Mouse (Mus musculus): ENCODE results near the gene Gan. TPM values are rescaled to one million over a fixed set of nuclear protein-coding genes. Genes with fewer than 3 reads are reported as not detected.

The Gan gene
- polyA plus RNA-seq, 1 experiment: not detected

- 68% methylated on average over 6 of the region's 6 CpGs for WGBS
- no peak overlapping the region for H3K27ac ChIP-seq (ENCODE audit: insufficient read depth, low read depth, low read length)
- no peak for TF ChIP-seq POLR2A (IDR thresholded peaks at IDR 0.05; ENCODE audit: insufficient read depth, low read depth, low read length)
- no peak for TF ChIP-seq CTCF (IDR thresholded peaks at IDR 0.05; ENCODE audit: insufficient read depth, low read depth, low read length)
- peaks cover 11% of the 10 kb centered on the region for H3K4me1 ChIP-seq (ENCODE audit: control insufficient read depth, insufficient read depth, low read length)
- H3K4me3 ChIP-seq (ENCODE audit: insufficient read depth, low read depth, low read length): no peak overlapping the region
These were observed 20.7 kb downstream of the Gan start for GRCm38 (mm10) chr8:117178676-117179075.

DNA sequence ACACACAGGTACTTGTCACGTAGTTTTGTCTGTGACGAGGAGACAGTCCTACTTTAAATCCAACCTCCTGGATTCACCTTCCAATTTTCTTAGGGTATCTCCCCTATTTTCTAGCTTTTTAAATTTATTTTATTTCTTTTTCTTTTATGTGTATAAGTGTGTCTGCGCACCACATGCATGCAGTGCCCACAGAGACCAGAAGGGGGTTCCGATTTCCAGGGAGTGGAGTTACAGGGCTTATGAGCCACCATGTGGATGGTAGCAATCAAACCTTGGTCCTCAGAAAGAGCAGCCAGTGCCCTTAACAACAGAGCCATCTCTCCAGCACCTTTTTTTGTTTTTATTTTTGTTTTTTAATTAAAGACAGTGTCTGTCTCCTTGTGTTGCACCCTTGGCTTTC, 24.8 kb downstream of the Gan start:
- no peak overlapping the region for H3K27ac ChIP-seq (ENCODE audit: insufficient read depth, low read depth, low read length)
- 98% methylated on average over 4 of the region's 4 CpGs for WGBS
- peaks cover 8% of the 10 kb centered on the region for H3K4me1 ChIP-seq (ENCODE audit: control insufficient read depth, insufficient read depth, low read length)
- no peak overlapping the region for H3K4me3 ChIP-seq (ENCODE audit: insufficient read depth, low read depth, low read length)
- TF ChIP-seq POLR2A (IDR thresholded peaks at IDR 0.05; ENCODE audit: insufficient read depth, low read depth, low read length) (no peak), CTCF (IDR thresholded peaks at IDR 0.05; ENCODE audit: insufficient read depth, low read depth, low read length) (no peak)

- no peak overlapping the region for H3K27ac ChIP-seq (ENCODE audit: insufficient read depth, low read depth, low read length)
- peaks cover 5% of the 10 kb centered on the region; the same call in 1 of the 2 replicates for H3K4me1 ChIP-seq (ENCODE audit: control insufficient read depth, insufficient read depth, low read length)
- WGBS: 96% methylated on average over 8 of the region's 8 CpGs
- H3K4me3 ChIP-seq (ENCODE audit: insufficient read depth, low read depth, low read length): no peak overlapping the region
- TF ChIP-seq CTCF (IDR thresholded peaks at IDR 0.05; ENCODE audit: insufficient read depth, low read depth, low read length) (no peak), POLR2A (IDR thresholded peaks at IDR 0.05; ENCODE audit: insufficient read depth, low read depth, low read length) (no peak)
These were observed 25.9 kb downstream of the Gan start for GRCm38 (mm10) chr8:117183664-117184377.

GRCm38 (mm10) chr8:117194355-117194754, 36.4 kb downstream of the Gan start:
- Histone ChIP-seq H3K4me1 (ENCODE audit: control insufficient read depth, insufficient read depth, low read length) (peaks cover 5% of the 10 kb centered on the region), H3K27ac (ENCODE audit: insufficient read depth, low read depth, low read length) (no peak overlapping the region), H3K4me3 (ENCODE audit: insufficient read depth, low read depth, low read length) (no peak overlapping the region)
- 51% methylated on average over 4 of the region's 4 CpGs for WGBS
- TF ChIP-seq CTCF (IDR thresholded peaks at IDR 0.05; ENCODE audit: insufficient read depth, low read depth, low read length): no peak
- no peak for TF ChIP-seq POLR2A (IDR thresholded peaks at IDR 0.05; ENCODE audit: insufficient read depth, low read depth, low read length)

DNA sequence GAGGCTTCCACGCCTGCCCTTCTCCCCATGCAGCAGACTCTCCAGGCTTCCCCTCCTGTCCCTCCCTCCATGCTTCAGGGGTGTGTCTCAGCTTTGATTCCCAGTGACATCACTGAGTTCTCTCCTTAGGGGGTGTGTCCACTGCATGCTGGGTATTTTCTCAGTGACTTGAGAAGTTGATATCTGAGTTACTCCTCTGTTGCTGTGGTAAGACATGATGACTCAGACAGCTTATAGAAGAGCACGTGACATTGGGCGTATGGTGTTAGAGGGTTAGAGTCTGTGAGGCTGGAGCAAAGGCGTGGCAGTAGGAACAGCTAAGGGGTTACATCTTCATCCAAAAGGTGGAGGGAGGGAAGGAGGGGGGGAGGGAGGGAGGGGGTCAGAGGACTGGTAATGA, 38.7 kb downstream of the Gan start:
- TF ChIP-seq CTCF (IDR thresholded peaks at IDR 0.05; ENCODE audit: insufficient read depth, low read depth, low read length) (no peak), POLR2A (IDR thresholded peaks at IDR 0.05; ENCODE audit: insufficient read depth, low read depth, low read length) (no peak)
- Histone ChIP-seq H3K4me1 (ENCODE audit: control insufficient read depth, insufficient read depth, low read length) (peaks cover 5% of the 10 kb centered on the region), H3K27ac (ENCODE audit: insufficient read depth, low read depth, low read length) (no peak overlapping the region), H3K4me3 (ENCODE audit: insufficient read depth, low read depth, low read length) (no peak overlapping the region)
- WGBS: 91% methylated on average over 4 of the region's 4 CpGs

DNA sequence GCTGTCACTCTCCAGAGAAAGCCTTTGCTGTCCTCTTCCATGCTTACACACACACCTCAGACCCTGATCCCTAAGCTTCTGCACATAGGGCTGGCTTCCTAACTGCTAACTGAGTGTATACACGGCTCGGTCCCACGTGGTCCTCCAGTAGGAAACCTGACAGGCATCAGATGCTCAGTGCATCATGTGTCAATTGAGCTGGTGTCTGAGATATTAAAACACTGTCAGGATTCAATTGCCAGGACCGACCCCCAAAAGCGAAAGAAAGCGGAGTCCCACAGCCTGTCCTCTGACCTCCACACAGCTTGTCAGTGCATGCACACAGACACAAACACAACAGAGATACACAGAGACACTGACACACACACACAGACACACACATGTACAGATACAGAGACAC, 39.6 kb downstream of the Gan start:
- Histone ChIP-seq H3K4me1 (ENCODE audit: control insufficient read depth, insufficient read depth, low read length) (peaks cover 5% of the 10 kb centered on the region), H3K4me3 (ENCODE audit: insufficient read depth, low read depth, low read length) (no peak overlapping the region), H3K27ac (ENCODE audit: insufficient read depth, low read depth, low read length) (no peak overlapping the region)
- 95% methylated on average over 6 of the region's 6 CpGs for WGBS
- no peak for TF ChIP-seq POLR2A (IDR thresholded peaks at IDR 0.05; ENCODE audit: insufficient read depth, low read depth, low read length)
- no peak for TF ChIP-seq CTCF (IDR thresholded peaks at IDR 0.05; ENCODE audit: insufficient read depth, low read depth, low read length)

GRCm38 (mm10) chr8:117198141-117198935, 40.4 kb downstream of the Gan start:
- no peak overlapping the region for H3K4me3 ChIP-seq (ENCODE audit: insufficient read depth, low read depth, low read length)
- TF ChIP-seq POLR2A (IDR thresholded peaks at IDR 0.05; ENCODE audit: insufficient read depth, low read depth, low read length) (no peak), CTCF (IDR thresholded peaks at IDR 0.05; ENCODE audit: insufficient read depth, low read depth, low read length) (no peak)
- WGBS: 32% methylated on average over 20 of the region's 20 CpGs
- H3K4me1 ChIP-seq (ENCODE audit: control insufficient read depth, insufficient read depth, low read length): peaks cover 5% of the 10 kb centered on the region
- no peak overlapping the region for H3K27ac ChIP-seq (ENCODE audit: insufficient read depth, low read depth, low read length)

GRCm38 (mm10) chr8:117199658-117200057, 41.7 kb downstream of the Gan start:
- TF ChIP-seq POLR2A (IDR thresholded peaks at IDR 0.05; ENCODE audit: insufficient read depth, low read depth, low read length) (no peak), CTCF (IDR thresholded peaks at IDR 0.05; ENCODE audit: insufficient read depth, low read depth, low read length) (no peak)
- 82% methylated on average over 6 of the region's 6 CpGs for WGBS
- no peak overlapping the region for H3K27ac ChIP-seq (ENCODE audit: insufficient read depth, low read depth, low read length)

GRCm38 (mm10) chr8:117200346-117200745, 42.4 kb downstream of the Gan start:
- H3K27ac ChIP-seq (ENCODE audit: insufficient read depth, low read depth, low read length): no peak overlapping the region
- no peak overlapping the region for H3K4me3 ChIP-seq (ENCODE audit: insufficient read depth, low read depth, low read length)
- peaks cover 5% of the 10 kb centered on the region for H3K4me1 ChIP-seq (ENCODE audit: control insufficient read depth, insufficient read depth, low read length)
- 83% methylated on average over 13 of the region's 13 CpGs for WGBS
- no peak for TF ChIP-seq POLR2A (IDR thresholded peaks at IDR 0.05; ENCODE audit: insufficient read depth, low read depth, low read length)
- no peak for TF ChIP-seq CTCF (IDR thresholded peaks at IDR 0.05; ENCODE audit: insufficient read depth, low read depth, low read length)

More at GRCm38 (mm10) chr8:117199658-117200057, 41.7 kb downstream of the Gan start:
- Histone ChIP-seq H3K4me1 (ENCODE audit: control insufficient read depth, insufficient read depth, low read length) (peaks cover 5% of the 10 kb centered on the region), H3K4me3 (ENCODE audit: insufficient read depth, low read depth, low read length) (no peak overlapping the region)

Data from olfactory bulb, adult 2 months (tissue).